Mouse (Mus musculus): ENCODE measurements around the gene Ptpn6.

DNA sequence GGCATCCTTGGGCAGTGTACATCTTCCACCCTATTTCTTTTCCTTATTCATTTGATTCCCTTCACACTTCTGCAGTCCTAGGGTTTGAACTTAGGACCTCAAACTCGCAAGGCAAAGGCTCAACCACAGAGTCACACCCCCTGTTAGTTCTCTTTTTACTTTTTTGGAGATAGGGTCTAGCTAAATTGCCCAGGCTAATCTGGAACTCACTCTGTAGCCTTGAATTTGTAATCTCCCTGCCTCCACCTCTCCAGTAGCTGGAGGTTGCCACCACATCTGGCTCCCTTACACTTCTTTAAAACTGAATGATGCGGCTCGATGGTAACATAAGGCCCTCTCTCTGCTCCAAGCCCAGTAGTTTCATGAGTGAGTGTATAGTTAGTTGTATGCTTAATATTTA lies 4.1 kb downstream of the Ptpn6 start:
- TF ChIP-seq MAFK (IDR thresholded peaks at IDR 0.05; ENCODE audit: insufficient read depth, low read depth, low read length) = no peak
- no peak for TF ChIP-seq CHD2 (IDR thresholded peaks at IDR 0.05; ENCODE audit: low read depth, low read length)
- no peak for TF ChIP-seq HCFC1 (IDR thresholded peaks at IDR 0.05; ENCODE audit: borderline replicate concordance, insufficient read depth, low read length)
- no peak for TF ChIP-seq ZNF384 (IDR thresholded peaks at IDR 0.05; ENCODE audit: low read depth, low read length)
- TF ChIP-seq ZC3H11A (IDR thresholded peaks at IDR 0.05; ENCODE audit: borderline replicate concordance, low read depth, low read length) = no peak

Data from ES-E14 (cell line).